Mouse (Mus musculus) spleen, postnatal 0 days (tissue): ENCODE results near the gene Fam45a. TPM values are rescaled to one million over a fixed set of nuclear protein-coding genes. Genes with fewer than 3 reads are reported as not detected.

Experiments
- polyA plus RNA-seq: library from polyadenylated mRNA; unstranded; fragments of >200 nt; fragmentation: Nextera tagmentation; extraction: Ambion mirVana; gene quantifications from 2 replicates; pipeline ENCODE4 v1.2.1, GENCODE M21; 2015

Fam45a gene
- polyA plus RNA-seq = 21.0 and 23.1 TPM in 2 replicates

DNA sequence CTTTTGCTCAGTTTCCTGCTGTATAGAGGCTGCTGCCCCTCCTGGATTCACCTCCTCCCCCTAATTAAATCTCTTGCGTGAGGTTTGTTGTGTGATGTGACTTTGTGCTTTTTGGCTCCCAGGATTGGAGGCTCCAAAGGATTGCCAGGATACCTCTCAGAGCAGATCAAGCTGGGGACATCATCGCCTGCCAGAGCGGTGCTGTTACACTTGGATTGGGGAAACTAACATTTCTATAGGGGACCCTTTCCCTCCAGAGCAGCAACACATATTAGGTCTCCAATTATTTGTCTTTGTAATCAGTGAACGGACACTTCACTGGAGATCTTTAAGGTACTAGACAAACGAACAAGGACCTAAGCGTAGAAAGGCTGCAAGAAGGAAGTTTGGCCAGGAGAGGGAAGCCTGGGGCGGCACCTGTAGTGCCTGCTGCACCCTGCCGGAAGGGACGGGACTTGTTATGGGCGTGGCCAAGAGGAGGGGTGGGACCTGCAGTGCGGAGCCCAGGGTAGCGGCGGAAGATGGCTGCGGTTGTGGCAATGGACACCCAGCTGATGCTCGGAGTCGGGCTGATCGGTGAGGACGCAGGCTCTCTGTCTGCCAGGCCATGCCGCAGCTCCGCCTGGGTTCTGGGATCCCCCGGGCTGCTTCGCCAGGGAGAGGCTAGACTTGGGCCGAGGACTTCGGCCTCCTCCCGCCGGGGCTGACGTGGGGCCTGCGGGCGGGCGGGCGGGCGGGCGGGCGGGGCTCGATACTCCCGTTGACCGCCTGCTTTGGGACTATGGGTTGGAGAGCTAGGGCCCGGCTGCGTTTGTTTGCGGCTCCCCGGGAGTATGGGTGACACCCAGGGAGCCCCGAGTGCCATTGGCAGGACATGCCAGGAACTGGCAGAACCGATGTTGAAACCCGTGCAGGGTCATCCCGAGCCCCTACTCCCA lies at the start of gene Fam45a:
TSS of gene Fam45a (plus strand) at position 488 of the 938 bp plus-strand sequence.

DNA sequence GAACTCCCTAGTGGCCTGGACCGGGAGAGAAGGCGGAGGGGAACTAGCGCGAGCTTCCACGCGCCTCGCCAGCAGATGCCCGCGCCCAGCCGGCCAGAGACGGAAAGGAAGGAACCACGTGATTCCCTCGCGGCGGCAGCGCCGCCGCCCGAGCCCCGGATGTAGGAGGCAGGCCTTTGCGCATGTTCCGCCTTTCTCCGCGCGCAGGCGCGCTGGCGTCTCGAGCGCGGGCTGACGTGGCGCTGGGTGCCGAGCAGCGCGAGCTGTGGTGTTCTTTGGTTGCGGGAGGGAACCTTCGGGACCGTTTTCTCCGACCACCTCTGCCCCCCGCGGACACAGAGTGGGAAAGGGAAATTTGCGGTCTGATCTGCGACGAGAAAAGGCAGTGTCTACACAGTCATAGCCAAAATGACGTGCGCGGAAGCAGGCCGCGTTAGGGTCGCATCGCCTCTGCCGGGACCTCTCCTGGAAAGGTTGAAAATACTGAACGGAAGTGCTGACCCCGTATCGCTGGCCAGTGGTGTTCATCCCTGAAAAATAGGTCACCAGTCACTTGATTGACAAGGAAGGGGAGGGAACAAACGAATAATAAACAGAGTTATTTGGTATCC lies 20.7 kb upstream of the Fam45a start, which contains the start of gene Eif3a:
TSS of gene Eif3a (minus strand) at position 108 of the 611 bp plus-strand sequence.

DNA sequence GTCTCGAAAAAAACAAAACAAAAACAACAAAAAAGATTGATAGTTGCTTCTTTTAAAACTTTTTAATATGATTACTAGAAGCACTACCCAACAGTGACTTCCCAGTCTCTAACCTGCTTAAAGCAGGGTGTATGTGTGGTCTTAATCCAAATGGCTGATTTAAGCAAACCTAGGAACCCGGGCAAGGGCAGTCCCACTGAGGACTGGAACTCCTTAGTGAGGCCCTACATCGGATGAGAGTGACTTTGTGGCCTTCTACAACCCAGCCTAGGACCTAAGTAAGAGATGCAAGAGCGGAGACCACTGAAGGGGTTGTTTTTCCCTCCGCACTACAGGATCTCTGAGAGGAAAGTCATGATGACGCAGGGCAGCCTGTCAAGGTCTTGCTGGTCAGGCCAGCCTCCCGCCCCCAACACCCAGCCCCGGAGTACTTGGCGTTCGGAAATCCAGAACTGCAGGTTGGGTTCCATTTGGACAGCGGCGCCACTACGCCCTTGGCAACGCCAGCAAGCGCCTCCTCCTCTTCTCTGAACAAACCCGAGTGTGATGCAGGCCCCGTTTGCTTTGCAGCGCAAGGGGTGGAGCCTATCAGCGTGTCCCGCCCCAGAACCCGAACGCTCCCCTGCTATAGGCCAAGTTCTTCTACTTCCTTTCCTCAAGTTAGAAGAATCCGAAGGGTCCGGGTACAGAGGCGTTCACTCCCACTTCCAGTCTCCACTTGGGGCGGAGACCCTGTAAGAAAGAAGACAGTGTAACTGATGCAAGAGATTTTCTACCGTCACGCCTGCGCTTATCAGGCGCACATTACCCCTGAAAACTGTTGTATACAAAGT lies 49.7 kb downstream of the Fam45a start, which contains the start of gene Sfxn4:
TSS of gene Sfxn4 (minus strand) at position 612 of the 833 bp plus-strand sequence.

DNA sequence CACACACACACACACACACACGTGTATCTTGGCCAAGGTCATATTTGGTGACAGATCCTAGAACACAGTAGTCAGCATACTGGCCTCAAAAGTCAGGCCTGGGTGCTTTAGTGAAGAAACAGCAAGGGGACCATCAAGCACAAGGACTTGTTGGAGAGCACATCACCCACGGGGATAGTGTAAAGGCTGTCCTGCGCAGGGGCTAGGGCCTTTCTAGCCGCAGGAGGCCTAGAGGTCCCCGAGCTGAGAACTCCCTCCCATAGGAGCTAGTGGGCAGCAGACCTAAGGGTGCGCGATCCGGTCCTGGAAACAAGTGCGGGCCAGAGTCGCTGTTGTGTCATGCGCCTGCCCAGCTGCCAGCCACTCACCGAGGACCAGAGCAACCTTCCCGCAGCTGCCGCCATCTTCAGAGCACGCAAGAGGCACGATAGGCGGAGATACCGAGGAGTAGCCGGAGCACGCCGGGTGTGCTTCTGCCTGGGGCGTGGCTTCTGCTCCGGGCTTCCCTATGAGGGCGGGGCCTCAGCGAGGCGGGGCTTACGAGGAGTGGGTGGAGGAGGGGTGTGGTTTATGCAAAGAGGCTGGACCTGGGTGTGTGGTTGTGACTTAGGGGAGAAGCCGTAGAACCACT lies 62.8 kb downstream of the Fam45a start, which contains the start of gene Prdx3:
TSS of gene Prdx3 (minus strand) at position 493 of the 631 bp plus-strand sequence.

Other genes with a start within 250 kb of the Fam45a start
- gene Cacul1, start 230.6 kb upstream of the Fam45a start, polyA plus RNA-seq = 7.5 and 10.1 TPM in 2 replicates
- gene Nanos1, start 55.6 kb upstream of the Fam45a start, polyA plus RNA-seq = 1.5 TPM in 2 replicates
- gene Eif3a, start 20.9 kb upstream of the Fam45a start, polyA plus RNA-seq = 94.6 and 101 TPM in 2 replicates
- gene Sfxn4, start 49.9 kb downstream of the Fam45a start, polyA plus RNA-seq = 1.7 and 2.8 TPM in 2 replicates
- gene Prdx3, start 63.0 kb downstream of the Fam45a start, polyA plus RNA-seq = 227 and 262 TPM in 2 replicates
- gene Grk5, start 78.2 kb downstream of the Fam45a start, polyA plus RNA-seq = 2.9 and 3.4 TPM in 2 replicates